Mouse (Mus musculus): ENCODE results near the gene Tfdp1. TPM values are rescaled to one million over a fixed set of nuclear protein-coding genes. Genes with fewer than 3 reads are reported as not detected.

Tfdp1 gene
- total RNA-seq, 1 experiment from 2014 or later: 16.1 TPM

DNA sequence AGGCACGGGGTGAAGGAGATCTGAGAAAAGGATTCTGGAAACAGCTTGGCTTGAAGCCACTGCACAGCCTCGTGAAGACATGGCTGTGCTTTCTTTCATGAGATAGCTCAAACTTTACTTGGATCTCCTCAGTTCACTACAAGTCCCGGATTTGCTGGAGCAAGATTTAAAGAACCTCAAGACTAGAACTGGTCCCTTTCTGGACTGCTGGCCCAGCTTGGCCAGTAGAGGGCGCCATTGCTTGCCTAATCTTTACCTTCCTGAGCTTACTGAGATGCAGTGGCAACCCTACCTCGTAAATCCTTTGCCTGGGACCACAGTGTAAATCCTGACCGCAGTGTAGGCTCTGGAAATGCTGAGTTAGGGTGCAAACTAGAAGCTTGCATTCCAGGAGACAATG is 73.0 kb downstream of the Tfdp1 start:
- ATAC-seq (replicated peaks; ENCODE audit: insufficient number of reproducible peaks, low FRiP score, low TSS enrichment, poor library complexity, severe bottlenecking): no peak

- ATAC-seq (replicated peaks; ENCODE audit: insufficient number of reproducible peaks, low FRiP score, low TSS enrichment, poor library complexity, severe bottlenecking): 0 out of 2 replicates have a peak, but pooled peaks have one; percentile 60
Observed at GRCm38 (mm10) chr8:13412891-13413558, 74.5 kb downstream of the Tfdp1 start.

GRCm38 (mm10) chr8:13413823-13414390 is 75.4 kb downstream of the Tfdp1 start:
- ATAC-seq (replicated peaks; ENCODE audit: insufficient number of reproducible peaks, low FRiP score, low TSS enrichment, poor library complexity, severe bottlenecking): no peak

GRCm38 (mm10) chr8:13415879-13416278 is 77.3 kb downstream of the Tfdp1 start:
- ATAC-seq (replicated peaks; ENCODE audit: insufficient number of reproducible peaks, low FRiP score, low TSS enrichment, poor library complexity, severe bottlenecking): no peak

DNA sequence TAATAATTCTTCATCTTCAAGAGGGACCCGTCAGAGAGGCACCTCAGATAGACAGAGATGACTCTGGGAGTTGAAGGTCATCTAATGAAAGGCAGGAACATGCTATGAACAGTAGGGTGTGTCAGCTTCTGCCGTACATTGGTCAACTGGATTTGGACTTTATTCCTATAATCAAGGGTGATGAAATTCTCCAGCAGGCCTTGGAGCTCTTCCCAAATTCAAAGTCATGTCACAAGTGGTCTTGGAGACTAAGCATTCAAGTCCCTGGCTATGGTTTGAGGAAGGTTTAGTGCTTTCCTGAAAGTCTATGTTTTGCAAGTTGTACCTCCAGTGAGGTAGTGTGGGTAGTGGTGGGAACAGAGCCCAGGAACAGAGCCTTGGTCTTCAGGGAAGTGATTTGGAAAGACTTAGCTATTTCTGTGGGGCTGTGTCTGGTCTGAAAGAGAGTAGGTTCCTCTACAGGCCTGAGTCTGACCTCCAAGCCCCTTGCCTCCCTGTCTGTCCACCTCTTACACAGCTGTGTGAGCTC is 80.6 kb downstream of the Tfdp1 start:
- no peak for ATAC-seq (replicated peaks; ENCODE audit: insufficient number of reproducible peaks, low FRiP score, low TSS enrichment, poor library complexity, severe bottlenecking)

DNA sequence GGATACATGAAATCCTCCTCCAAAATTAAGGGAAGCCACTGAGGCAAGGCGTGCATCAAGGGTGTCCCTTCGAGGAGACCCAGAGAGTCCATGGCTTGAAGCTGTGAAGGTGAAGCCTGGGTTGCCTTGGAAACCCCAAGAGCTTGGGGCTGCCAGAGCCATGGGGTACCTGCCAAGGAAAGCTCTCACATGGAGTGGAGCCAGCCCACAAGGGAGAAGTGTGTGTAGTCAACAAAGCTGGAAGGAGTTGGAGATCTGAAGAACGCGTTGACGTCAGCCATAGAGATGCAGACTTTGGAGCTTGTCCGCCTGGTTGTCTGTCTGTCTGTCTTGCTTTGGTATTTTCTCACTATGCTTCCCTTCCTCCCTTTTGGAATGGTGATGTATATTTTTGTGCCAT is 82.4 kb downstream of the Tfdp1 start:
- ATAC-seq (replicated peaks; ENCODE audit: insufficient number of reproducible peaks, low FRiP score, low TSS enrichment, poor library complexity, severe bottlenecking): no peak

GRCm38 (mm10) chr8:13427351-13427750 is 88.8 kb downstream of the Tfdp1 start:
- no peak for ATAC-seq (replicated peaks; ENCODE audit: insufficient number of reproducible peaks, low FRiP score, low TSS enrichment, poor library complexity, severe bottlenecking)

Other genes starting within 250 kb of the Tfdp1 start
- gene Pcid2, start 233.3 kb upstream of the Tfdp1 start, total RNA-seq (2017): 20.6 to 37.0 TPM (median 28.1 TPM) in 3 replicates
- 46.1 to 54.5 TPM (median 48.9 TPM) in 3 replicates for gene Cul4a, start 233.1 kb upstream of the Tfdp1 start, total RNA-seq (2017)
- gene Lamp1, start 179.6 kb upstream of the Tfdp1 start, total RNA-seq (2017): 344 to 634 TPM (median 510 TPM) in 3 replicates
- gene Grtp1, start 138.1 kb upstream of the Tfdp1 start, total RNA-seq (2017): 0.57 to 0.85 TPM in 2 of 3 replicates, not detected in the other
- not detected in 3 replicates for gene Adprhl1, start 84.6 kb upstream of the Tfdp1 start, total RNA-seq (2017)
- gene Dcun1d2, start 50.6 kb upstream of the Tfdp1 start, total RNA-seq (2017): 13.0 to 26.2 TPM (median 21.2 TPM) in 3 replicates
- gene Tmco3, start 50.6 kb upstream of the Tfdp1 start, total RNA-seq (2017): 9.7 to 19.3 TPM (median 12.1 TPM) in 3 replicates
- not detected in 3 replicates for gene Atp4b, start 58.1 kb downstream of the Tfdp1 start, total RNA-seq (2017)
- gene Grk1, start 66.3 kb downstream of the Tfdp1 start, total RNA-seq (2017): not detected in 3 replicates
- gene Tmem255b, start 96.4 kb downstream of the Tfdp1 start, total RNA-seq (2017): not detected in 3 replicates
- 0.29 TPM in 1 of 3 replicates, not detected in the others for gene Gas6, start 155.7 kb downstream of the Tfdp1 start, total RNA-seq (2017)
- 1.9 to 6.2 TPM (median 3.1 TPM) in 3 replicates for gene 1700029H14Rik, start 223.7 kb downstream of the Tfdp1 start, total RNA-seq (2017)